Mouse (Mus musculus): ENCODE results near the gene Tradd.

Tradd gene

GRCm38 (mm10) chr8:105264024-105264982, at the start of gene Tradd, which contains the start of gene Fbxl8:
TSS of gene Tradd (minus strand) at chr8:105264609.
TSS of gene Fbxl8 (plus strand) at chr8:105264648.
- DNase-seq, result peak; percentile 69

DNA sequence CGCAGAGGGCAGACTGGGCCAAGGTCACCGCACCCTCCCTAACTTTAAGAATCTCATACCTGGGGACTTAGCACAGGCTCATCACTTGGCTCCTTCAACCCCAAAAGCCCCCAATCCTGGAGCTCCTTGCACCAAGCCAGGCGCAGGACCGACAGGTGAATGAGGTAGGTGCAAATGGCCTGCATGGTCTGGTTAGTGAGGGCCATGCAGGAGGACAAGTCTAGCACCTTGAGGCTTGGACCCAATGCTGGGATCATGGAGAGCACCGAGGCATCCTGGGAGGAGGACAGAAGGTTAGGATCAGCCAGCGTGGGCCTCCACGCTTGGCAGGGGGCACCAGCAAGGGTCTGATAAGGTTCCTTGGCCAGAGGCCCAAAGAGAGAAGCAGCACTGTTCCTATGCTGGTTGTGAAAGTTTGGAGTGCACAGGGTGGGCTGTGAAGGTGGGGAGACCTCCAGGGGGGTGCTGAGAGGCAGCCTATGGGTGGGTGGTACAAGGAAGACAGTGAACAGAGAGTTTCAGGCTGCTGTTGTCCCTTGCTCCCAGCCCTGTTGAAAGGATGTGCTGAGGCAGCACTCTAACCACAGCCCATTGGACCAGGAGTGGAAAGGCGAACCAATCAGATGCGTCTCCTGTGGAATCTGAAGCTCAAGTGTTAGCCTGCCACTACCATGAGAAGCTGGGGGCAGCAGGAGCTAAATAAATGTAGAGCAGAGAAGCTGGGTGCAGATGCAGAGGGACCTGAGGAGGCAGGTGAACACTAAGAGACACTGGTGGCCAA, 49.4 kb upstream of the Tradd start:
- DNase-seq, result no peak

- DNase-seq, result no peak
Observed at GRCm38 (mm10) chr8:105312891-105313481, 48.6 kb upstream of the Tradd start.

- no peak for DNase-seq
Observed at GRCm38 (mm10) chr8:105311718-105312117, 47.3 kb upstream of the Tradd start.

- no peak for DNase-seq
Observed at GRCm38 (mm10) chr8:105310118-105310517, 45.7 kb upstream of the Tradd start.

GRCm38 (mm10) chr8:105309142-105309847, 44.9 kb upstream of the Tradd start:
- no peak for DNase-seq

DNA sequence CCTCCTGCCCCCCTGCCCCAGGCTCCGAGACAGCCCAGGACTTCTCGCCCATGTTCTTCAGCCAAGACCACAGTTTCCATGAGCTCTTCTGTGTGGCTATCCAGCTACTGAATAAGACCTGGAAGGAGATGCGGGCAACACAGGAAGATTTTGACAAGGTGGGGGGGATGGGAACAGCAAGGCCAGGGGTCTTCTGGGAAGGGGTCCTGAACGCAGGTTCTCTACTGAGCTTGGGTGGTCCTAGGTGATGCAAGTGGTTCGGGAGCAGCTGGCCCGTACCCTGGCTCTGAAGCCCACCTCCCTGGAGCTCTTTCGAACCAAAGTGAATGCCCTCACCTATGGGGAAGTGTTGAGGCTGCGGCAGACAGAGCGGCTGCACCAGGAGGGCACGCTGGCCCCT, 44.0 kb upstream of the Tradd start:
- no peak for DNase-seq

DNA sequence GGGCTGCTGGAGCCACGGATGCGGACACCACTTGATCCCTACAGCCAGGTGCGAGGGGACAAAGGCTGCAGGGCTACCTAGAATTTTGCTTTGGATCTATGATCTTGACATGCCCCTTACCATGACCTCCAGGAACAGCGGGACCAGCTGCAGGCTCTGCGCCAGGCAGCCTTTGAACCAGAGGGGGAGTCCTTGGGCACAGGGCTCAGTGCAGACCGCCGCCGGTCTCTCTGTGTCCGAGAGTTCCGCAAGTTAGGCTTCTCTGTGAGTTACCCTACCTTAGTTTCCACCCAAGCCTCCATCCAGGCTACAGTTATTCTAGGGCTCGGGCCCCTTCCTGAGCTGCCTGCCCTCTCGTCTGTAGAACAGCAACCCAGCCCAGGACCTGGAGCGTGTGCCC, 43.3 kb upstream of the Tradd start:
- no peak for DNase-seq

GRCm38 (mm10) chr8:105306146-105306691, 41.8 kb upstream of the Tradd start:
- no peak for DNase-seq

GRCm38 (mm10) chr8:105305211-105306145, 41.1 kb upstream of the Tradd start, which contains the start of gene Elmo3:
TSS of gene Elmo3 (plus strand) at chr8:105305601.
- peak; percentile 94 for DNase-seq

DNA sequence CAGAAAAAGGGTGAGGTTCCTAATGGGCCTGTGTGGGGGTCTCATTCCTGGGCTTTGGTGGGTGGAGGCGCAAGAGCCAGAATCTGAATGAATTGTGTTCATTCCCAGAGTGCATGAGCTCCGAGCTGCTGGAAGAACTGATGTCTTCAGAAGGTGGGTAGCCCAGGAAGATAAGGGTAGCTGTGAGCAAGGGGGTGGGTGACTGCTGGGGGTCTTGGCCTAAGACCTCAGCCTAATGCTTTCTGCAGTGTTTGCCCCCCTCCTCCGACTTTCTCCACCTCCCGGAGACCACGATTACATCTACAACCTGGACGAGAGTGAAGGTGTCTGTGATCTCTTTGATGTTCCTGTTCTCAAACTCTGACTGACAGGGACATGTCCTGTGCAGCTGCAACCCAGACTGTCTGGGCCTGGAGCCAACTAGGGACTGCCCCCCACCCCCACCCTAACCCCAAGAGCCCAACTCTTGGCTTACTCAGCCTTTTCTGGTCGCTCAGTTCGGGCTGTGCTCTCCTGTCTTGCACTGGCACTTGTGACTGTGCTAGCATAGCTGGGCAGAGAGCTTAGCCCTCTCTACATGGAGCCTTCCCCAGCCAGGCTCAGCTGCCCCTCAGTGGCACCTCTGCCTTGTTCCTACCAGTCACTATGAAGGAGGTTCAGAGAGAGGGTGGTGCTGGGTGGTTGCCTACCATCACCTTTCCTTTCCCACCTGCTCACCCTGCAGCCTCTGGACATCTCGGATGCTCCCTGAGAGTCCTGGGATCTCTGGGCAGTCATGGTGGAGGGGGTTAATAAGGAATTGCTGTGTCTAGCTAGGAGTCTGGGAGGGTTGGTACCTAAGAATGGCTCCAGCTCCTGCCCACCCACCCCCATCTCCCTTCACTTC, 40.2 kb upstream of the Tradd start:
- DNase-seq, result peak; percentile 9

DNA sequence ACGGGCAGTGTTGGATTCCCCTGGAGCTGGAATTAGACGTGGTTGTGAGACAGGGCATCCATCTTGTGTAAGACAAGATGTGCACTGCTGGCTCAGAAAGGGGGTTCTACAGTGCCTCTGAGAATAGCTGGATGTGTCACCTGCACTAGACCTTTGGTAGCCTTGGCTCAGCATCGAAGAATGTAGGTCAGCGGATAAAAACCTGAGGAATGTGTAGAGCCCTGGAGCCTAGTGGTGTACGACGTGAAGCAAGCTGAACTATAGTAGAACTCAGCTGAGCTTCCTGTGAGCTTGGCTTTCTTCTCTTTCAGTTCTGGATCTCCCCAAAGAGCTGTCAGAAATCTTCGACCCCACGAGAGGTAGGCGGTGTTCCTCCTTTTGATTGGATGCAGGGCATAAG, 39.5 kb upstream of the Tradd start:
- no peak for DNase-seq

- DNase-seq, result no peak
Observed at GRCm38 (mm10) chr8:105303396-105303795, 39.0 kb upstream of the Tradd start.

DNA sequence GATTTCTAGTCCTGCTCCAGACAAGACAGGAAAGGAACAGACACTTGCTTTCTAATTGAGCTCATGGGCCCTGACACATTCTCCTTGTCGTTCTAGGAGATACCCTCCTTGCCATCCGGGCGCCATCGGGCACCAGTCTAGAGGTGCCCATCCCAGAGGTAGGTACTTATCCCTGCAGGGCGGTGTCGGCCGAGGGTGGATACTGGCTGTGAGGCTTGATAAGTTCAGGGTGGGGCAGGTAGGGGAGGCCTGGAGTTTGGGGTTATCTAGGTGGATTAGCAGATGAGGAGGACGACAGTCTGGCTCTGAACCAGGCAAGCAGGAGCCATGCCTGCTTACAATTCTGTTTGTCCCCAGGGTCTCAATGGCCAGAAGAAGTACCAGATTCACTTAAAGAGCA, 35.6 kb upstream of the Tradd start:
- peak; percentile 16 for DNase-seq

- DNase-seq, result peak; percentile 12
Observed at GRCm38 (mm10) chr8:105298351-105299252, 34.2 kb upstream of the Tradd start.

DNA sequence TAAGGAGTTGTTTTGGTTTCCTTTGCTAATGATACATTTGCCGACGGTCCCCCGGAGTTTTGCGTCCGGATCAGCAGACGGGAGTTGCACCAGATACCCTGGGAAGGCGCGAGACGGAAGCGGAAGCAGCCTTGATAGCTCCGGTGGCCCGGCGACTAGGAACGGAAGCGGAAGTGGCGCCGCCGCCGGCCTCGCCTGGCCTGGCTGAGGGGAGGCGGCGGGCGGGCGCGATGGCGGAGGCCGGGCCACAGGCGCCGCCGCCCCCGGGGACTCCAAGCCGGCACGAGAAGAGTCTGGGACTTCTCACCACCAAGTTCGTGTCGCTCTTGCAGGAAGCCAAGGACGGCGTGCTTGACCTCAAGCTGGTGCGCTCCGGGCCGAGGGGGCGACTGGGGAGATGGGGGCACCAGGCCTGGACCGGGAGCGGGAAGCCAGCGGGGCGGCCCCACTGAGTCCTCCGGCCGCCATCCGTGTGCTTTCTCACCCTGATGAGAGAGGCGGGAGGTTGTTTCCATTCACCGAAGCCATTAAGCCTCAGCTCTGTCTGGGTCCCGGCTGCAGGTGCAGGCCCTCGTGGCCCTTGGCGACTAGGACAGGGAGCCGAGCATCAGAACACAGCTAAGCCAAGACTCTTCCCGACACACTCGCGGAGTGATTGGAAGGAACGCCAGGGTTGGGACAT, 33.2 kb upstream of the Tradd start, which contains the start of gene E2f4:
E2f4 (plus strand) TSS at position 153 of the 682 bp plus-strand sequence.
- DNase-seq, result peak; percentile 93

DNA sequence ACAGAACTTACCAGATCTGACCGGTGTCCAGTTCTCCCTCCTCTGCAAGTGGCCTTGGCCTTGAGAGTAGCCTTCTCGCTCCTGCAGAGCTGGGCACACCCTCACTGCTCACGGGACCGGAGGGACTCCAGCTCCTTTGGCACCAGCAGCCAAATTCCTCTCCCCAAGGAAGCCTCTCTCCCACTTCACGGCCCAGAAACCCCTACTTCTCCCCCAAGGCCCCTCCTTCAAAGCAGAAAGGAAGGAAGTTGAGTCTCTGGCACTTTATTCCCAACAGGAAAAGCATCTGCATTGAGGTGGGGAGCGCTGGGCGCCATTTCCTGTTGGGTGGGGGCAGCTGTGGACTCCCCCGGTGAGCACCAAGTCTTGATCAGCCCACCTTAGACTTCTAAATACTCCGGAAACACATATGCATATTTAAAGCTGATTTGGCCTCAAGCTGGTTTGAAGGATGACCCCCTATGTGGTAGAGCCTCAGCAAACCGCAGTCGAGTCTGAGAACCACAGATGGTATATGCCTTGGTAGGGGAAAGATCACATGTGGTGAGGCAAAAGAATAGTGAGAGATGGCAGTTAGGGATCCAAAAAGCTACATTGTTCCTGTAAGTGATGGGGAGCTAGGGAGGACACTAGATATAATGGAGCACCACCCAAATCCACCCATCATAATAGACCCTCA, 31.6 kb upstream of the Tradd start, which contains the start of gene Exoc3l:
Exoc3l (minus strand) TSS at position 207 of the 679 bp plus-strand sequence.
- no peak for DNase-seq

All from kidney, adult 11 months (tissue).